Mouse (Mus musculus) cerebellum, adult 18-20 months (tissue): ENCODE data around the gene Cfap298.
A peak's percentile ranks its signal among the peaks of the same experiment; 100 is the strongest.

Experiments
- DNase-seq, 2 experiments: peaks; one replicate each; pipeline ENCODE4 v3.0.0; 2021

Gene Cfap298

DNA sequence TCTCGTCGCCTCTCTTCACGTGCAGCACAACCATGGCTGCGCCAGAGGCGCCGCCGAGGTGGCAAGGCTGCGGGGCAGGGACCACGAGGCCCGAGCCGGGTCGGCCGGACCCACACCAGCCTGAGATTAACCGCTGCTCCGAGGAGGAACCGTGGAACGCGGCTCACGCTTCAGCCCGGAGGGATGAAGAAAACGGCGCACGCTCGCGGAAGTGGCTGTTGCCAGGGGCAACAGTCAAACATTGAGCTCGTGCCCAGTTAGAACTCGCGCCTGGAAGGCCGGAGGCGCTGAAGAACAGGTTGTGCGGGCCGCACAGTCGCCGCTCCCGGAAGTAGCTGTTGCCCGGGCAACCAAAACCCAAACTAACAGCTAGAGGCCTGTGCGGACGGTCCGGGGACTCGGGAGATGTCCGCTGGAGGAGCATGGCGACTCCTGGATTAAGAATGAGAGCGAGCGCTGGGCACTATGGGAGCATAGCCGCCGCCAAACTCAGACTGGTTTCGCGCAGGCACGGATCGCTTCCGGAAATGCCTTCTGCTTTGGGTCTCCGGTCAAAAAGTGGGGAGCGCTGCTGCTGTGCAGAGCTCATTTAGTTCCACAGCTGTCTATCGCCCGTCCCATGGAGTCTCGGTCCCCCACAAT is at the start of gene Cfap298:
Gene Cfap298, minus strand, starts transcription at position 428 of the 642 bp plus-strand sequence.
- peak; percentile 92 to 95 for DNase-seq

GRCm38 (mm10) chr16:90971004-90971403 is 36.1 kb upstream of the Cfap298 start:
- DNase-seq = no peak

DNA sequence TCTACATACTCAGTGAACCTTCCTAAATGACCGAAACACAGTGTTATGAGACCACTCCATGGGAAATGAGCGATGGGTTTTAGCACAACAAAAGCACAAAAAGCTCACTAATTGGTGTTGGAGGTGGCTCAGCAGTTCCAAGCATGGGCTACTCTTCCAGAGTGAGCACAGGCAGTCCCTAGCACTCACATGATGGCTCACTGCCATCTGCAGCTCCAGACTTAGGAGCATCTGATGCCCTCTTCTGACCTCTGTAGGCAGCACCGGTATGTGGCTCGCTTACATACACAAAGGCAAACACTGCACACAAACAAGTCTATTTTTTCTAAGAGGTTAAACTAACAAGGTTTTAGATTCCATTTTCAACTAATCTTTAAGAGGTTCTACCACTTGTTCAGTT is 31.3 kb upstream of the Cfap298 start:
- DNase-seq = no peak

- no peak for DNase-seq
Observed at GRCm38 (mm10) chr16:90964302-90964701, 29.4 kb upstream of the Cfap298 start.

DNA sequence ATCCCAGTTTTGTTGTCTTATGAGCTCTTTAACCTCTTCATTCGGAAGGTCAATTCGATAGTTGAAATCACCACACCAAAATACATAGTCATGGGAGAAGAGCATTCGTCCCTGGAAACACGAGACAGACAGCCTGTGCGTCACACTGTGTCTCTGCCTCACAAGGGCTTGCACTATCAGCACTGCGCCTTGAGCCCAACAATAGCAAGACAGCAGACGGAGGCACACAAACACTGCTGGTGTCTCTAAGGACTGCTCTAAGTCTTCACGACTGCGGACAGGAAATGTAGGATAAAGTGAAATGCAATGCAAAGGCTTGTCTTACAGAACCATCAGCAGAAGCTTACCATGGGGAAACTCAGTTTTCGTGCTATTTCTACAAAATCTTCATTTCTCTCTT is 29.0 kb upstream of the Cfap298 start:
- DNase-seq = no peak

DNA sequence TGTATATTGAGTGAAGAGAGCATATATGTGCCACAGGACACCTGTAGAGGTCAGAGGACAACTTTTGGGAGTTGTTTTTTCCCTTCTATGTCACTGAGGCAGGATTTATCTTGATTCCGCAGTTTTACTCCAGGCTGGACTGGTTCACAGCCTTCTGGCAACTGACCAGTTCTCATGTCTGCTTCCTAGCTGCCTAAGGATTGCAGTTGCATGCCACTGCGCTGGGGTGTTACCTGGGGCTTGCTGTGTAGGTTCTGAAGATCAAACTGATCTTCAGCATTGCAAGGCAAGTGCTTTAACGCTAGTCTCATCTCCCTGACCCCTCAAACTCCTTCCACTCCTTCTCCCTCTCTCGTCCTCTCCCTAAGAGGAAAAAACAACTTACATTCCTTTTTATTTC is 28.3 kb upstream of the Cfap298 start:
- DNase-seq = no peak

DNA sequence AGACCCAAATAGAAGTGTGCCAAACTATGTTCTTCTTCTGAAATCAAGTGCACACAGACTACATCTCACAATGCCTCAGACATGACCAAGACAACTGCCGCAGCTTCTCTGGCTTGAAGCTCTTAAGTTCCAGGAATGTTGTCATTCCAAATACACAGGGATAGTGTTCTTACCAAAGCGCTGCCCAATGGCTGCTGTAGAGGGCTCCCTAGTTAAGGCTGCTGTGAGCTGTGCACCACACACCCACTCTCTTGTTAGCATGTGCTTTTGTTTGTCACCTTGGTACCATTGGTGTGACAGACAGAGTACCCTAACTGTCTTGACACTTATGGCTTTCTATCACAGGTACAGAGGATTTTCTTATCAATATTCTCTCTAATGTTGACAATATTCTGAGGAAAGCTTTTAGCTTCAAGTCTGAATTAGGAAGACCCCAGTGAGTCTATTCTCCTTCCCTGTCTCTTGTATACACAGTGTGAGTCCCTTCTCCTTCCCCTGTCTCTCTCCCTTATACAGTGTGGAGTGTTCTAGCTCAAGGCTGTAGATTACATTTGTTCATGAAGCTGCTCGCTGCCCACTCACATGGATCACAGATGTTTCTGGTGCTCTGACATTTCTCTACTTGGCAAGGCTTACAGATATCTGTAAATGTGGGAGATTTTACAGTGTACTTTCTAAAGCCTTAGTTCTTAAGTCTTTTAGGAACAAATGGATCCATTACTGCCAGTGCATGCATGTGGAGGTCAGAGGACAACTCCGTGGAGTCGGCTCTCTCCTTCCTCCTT is 23.6 kb upstream of the Cfap298 start:
- DNase-seq = no peak

DNA sequence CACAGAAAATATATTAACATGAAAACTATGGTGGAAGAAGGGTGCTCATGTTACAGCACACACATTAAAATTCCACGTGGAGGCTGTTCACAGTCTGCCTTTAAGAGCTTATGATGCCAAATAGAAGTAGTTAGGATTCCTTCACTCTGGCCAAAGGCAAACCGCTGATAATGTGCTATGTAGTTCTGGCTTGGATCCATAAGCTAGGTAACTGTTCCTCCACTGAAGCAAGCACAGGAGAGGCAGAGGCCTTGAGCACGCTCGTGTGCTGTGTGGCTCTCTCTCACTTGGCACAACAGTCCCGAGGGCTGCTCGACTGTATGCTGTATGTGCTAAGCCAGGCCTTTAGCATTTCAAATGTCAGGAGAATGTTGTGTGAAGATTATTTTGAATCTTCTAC is 20.6 kb upstream of the Cfap298 start:
- DNase-seq = no peak

DNA sequence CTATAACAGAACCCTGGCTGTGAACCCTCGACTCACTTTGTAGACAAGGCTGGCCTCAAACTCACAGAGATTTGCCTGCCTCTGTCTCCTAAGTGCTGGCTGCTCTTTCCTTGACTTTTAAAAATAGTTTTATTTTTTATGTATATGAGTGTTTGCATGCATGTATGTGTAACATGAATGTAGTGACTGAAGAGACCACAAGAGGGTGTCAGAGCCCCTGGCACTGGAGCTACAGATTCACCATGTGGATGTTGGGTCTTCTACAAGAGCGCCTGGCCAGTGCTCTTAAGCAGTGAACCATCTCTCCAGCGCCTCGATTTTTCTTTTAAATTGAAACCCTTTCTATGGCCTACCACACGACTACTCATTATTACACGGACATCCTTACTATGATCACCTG is 18.9 kb upstream of the Cfap298 start:
- no peak for DNase-seq

DNA sequence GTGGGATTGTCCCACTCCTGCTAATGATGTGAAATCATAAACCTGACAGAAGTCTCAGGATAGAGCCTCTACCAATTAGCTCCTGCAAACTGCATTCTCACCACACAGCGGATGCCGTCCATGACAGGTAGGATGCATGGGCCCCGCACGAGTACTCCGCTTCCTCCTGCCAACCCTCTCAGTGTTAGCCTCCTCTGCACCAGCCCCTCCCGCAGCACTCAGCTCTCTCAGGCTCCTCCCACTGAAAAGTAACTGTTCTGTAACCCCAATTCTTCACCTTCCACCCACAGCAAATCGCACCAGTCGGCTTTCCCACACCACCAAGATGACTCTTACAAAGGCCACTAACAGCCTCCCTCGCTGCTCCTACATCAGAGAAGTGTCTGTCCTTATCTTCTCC is 18.2 kb upstream of the Cfap298 start:
- no peak for DNase-seq

DNA sequence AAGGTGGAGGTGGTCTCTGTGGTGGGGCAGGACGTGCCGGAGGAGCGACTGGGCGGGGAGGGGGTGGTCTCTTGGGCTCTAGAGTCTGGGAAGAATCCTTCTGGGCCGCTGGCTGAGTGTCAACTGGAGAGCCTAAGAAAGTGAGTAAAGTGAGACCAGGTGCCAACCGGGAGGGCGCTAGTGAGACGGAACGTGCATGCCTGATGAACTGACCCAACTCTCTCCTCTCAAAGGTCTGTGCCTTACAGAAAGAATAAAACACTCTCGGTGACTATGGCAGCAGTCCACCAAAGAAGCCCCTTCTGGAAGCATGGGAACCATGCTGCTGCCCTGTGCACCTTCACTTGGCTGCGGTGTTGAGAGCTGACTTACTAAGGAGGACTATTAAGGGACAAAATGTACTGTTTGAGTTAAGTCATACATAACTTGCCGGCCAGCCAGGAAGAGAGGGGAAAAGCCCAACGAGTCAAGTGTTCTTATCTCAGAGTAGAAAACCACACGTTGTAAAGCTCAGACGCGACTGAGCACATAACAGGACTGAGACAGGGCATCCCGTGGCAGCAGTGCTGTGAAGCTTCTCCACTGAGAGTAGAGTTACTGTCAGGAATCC is 15.5 kb upstream of the Cfap298 start:
- no peak for DNase-seq

DNA sequence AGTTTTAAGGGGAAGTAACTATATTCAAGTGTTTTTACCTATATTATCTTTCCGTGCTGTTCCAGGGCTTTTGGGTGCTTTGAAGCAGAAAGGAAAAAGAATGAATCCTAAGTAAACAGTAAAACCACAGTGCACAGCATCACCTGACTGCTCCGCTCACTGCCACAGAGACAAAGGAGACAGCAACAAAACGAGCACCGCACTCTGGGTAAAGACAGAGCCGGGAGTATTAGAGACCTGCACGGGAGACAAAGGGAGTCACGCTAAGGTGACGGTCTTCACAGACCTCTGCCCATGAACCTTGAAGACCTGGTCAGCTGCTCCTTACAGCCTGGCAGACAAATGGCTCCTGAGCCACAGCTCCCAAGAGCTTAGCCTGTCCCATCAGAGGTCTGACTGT is 12.1 kb upstream of the Cfap298 start:
- no peak for DNase-seq

- DNase-seq = no peak
Observed at GRCm38 (mm10) chr16:90941246-90941645, 6.3 kb upstream of the Cfap298 start.

- peak in 1 of 2 experiments; percentile 67 for DNase-seq
Observed at GRCm38 (mm10) chr16:90934193-90934686, 674 bp downstream of the Cfap298 start.

DNA sequence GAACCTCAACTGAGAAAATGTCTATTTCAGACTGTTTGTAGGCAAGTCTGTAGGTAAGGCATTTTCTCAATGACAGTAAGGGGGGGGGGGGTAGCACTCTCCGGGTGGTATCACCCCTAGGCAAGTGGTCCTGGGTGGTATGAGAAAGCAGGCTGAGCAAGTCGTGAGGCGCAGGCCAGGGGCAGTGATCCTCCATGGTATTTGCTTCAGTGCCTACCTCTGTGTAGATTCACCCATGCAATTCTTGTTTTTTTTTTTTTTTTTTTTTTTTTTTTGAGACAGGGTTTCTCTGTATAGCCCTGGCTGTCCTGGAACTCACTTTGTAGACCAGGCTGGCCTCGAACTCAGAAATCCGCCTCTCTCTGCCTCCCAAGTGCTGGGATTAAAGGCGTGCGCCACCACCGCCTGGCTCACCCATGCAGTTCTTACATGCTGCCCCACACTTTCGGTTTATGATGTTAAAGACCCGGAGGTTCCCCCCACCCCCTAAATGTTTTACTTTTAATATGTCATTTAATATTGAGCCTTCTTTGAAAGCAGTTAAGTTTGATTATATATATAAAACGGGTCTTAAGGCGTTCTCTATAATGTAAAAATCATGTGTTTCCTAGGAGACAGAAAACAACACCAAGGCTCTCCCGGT is 1.3 kb downstream of the Cfap298 start:
- DNase-seq = no peak

DNA sequence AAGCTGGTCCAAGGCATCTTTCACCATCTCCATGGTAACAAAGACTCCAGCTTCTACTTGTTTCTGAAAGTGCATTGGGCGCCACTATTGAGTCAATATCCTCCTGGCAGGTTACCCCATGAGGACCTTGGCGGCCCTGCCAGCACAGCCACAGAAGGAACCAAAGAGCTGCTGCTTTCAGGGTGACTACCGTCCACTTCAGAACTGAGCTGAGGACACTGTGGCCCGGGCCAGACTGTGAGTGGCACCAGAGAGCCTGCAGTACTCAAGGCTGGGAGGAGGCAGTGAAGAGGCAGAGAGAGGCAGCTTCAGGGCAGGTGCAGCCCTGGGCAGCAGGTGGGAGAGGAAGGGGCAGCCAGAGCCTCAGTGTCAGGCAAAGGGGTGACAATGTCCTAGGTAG is 7.5 kb downstream of the Cfap298 start:
- no peak for DNase-seq

DNA sequence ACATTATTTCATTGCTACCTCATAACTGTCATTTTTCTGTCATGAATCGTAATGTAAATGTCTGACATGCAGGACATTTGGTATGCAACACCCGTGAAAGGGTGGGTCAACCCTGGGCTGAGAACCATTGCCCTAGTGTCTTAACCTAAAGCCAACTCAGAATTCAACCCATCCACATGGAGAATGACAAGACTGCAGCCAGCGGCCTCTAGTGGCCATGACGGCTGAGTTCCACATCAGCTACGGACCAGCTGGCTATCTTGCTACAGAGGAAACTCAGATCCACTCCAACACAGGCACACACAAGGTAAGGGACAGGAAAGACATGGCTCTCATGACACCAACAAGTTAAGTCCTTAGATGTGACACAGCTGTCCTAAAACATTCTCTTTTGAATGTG is 9.5 kb downstream of the Cfap298 start:
- DNase-seq = peak; percentile 59 to 61

GRCm38 (mm10) chr16:90924606-90925370 is 10.1 kb downstream of the Cfap298 start:
- DNase-seq = no peak

GRCm38 (mm10) chr16:90921471-90922159 is 13.3 kb downstream of the Cfap298 start:
- DNase-seq = peak; percentile 57 to 68

GRCm38 (mm10) chr16:90917156-90917555 is 17.8 kb downstream of the Cfap298 start:
- no peak for DNase-seq

DNA sequence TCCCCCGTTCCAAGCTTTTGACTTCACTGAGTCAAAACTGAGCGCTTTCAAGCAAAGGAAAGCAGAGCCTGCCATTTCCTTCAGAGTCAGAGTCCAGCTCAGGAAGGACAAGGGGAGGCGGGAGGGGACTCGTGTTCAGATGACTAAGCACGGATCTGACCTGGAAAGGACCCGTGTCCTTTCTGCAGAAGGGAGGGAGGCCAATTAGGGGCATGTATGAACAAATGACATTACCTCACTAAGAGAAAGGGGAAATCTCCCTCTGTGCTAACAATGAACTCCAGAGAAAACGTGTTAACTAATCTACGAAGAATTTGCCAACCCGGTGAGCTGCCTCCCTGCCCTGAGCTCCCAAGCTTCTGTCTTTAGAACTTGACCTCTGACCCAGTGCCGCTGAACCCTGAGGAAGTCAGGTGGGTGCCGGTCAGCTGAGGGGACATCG is 18.9 kb downstream of the Cfap298 start:
- DNase-seq = no peak

GRCm38 (mm10) chr16:90911766-90912165 is 23.1 kb downstream of the Cfap298 start:
- DNase-seq = no peak
